Mouse (Mus musculus): ENCODE measurements at regions not wholly inside any gene's neighbourhood (a gene's known extent, or its start where the extent isn't known, plus 50 kb on each side); places are given as distances from the start of the nearest gene placed in this dataset.
A peak's percentile ranks its signal among the peaks of the same experiment; 100 is the strongest.

- 86% methylated on average over 1 of the region's 1 CpGs for WGBS
- ATAC-seq (ENCODE audit: low read depth) (no peak), DNase-seq (ENCODE audit: low spot score) (no peak)
- Histone ChIP-seq H3K27me3 (replicated peaks; ENCODE audit: control insufficient read depth, insufficient read depth, low read length) (no peaks in the 10 kb centered on the region), H3K4me1 (ENCODE audit: control insufficient read depth, insufficient read depth, low read length) (no peaks in the 10 kb centered on the region), H3K27ac (replicated peaks; ENCODE audit: low read depth, low read length) (no peak overlapping the region), H3K36me3 (ENCODE audit: control insufficient read depth, insufficient read depth, low read length) (no peaks in the 10 kb centered on the region), H3K9me3 (ENCODE audit: control insufficient read depth, low read length) (no peaks in the 10 kb centered on the region), H3K9ac (ENCODE audit: low read depth, low read length) (no peak overlapping the region), H3K4me3 (ENCODE audit: low read depth, low read length) (no peak overlapping the region), H3K4me2 (ENCODE audit: low read depth, low read length) (no peak overlapping the region)
Measured at GRCm38 (mm10) chr8:101366722-101367121, 1418.7 kb downstream of the Cdh11 start.

DNA sequence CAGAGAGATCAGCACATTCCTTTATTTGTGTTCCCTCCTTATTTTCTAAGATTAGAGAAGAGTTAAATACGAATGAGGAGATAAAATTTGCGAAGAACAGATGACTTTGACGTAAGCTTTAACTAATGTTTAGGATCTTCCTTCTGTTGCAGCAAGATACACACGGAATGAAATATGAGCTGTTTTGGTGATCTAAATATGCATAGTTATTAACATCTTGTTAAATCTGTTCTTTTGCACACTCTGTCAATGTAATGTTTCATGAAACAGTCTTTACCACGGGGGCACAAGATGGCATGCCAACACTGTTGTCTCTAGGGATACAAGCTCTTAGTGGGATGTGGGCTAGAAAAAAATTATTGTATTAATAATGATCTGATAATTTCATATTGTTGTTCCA is 1434.6 kb downstream of the Cdh11 start:
- Histone ChIP-seq H3K4me3 (ENCODE audit: low read depth, low read length) (no peak overlapping the region), H3K27me3 (replicated peaks; ENCODE audit: control insufficient read depth, insufficient read depth, low read length) (no peaks in the 10 kb centered on the region), H3K4me1 (ENCODE audit: control insufficient read depth, insufficient read depth, low read length) (no peaks in the 10 kb centered on the region), H3K36me3 (ENCODE audit: control insufficient read depth, insufficient read depth, low read length) (no peaks in the 10 kb centered on the region), H3K4me2 (ENCODE audit: low read depth, low read length) (no peak overlapping the region), H3K27ac (replicated peaks; ENCODE audit: low read depth, low read length) (no peak overlapping the region), H3K9me3 (ENCODE audit: control insufficient read depth, low read length) (no peaks in the 10 kb centered on the region), H3K9ac (ENCODE audit: low read depth, low read length) (no peak overlapping the region)
- 79% methylated on average over 5 of the region's 5 CpGs for WGBS
- DNase-seq (ENCODE audit: low spot score) (no peak), ATAC-seq (ENCODE audit: low read depth) (no peak)

- Histone ChIP-seq H3K9ac (ENCODE audit: low read depth, low read length) (no peak overlapping the region), H3K27me3 (replicated peaks; ENCODE audit: control insufficient read depth, insufficient read depth, low read length) (no peaks in the 10 kb centered on the region), H3K9me3 (ENCODE audit: control insufficient read depth, low read length) (no peaks in the 10 kb centered on the region), H3K4me2 (ENCODE audit: low read depth, low read length) (no peak overlapping the region), H3K27ac (replicated peaks; ENCODE audit: low read depth, low read length) (no peak overlapping the region), H3K4me3 (ENCODE audit: low read depth, low read length) (no peak overlapping the region), H3K4me1 (ENCODE audit: control insufficient read depth, insufficient read depth, low read length) (no peaks in the 10 kb centered on the region), H3K36me3 (ENCODE audit: control insufficient read depth, insufficient read depth, low read length) (no peaks in the 10 kb centered on the region)
- 77% methylated on average over 1 of the region's 1 CpGs for whole genome bisulfite sequencing
- ATAC-seq (ENCODE audit: low read depth) = no peak
- no peak for DNase-seq (ENCODE audit: low spot score)
Measured at GRCm38 (mm10) chr8:101349736-101350135, 1435.7 kb downstream of the Cdh11 start.

DNA sequence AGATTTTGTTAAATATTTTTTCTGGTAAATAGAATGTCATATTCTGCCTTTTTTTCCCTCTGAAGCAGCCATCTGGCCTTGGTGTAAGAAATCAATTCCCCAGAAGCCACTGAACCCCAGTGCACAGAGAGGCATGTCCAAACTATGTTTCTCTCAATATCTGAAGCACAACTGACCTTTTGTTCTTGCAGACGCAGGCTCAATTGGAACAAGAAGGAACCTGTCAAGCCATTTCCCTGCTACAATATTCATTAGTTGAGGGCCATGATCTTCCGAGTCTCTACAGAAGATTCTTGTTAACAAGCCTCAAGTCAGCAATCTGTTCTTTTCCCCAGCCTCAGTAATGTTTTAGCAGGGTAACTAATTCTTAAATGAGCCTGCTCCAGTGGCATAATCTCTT is 1456.2 kb downstream of the Cdh11 start:
- peak; percentile 36 for DNase-seq (ENCODE audit: low spot score)
- Histone ChIP-seq H3K27me3 (replicated peaks; ENCODE audit: control insufficient read depth, insufficient read depth, low read length) (no peaks in the 10 kb centered on the region), H3K4me2 (ENCODE audit: low read depth, low read length) (no peak overlapping the region), H3K4me1 (ENCODE audit: control insufficient read depth, insufficient read depth, low read length) (no peaks in the 10 kb centered on the region), H3K27ac (replicated peaks; ENCODE audit: low read depth, low read length) (no peak overlapping the region), H3K9ac (ENCODE audit: low read depth, low read length) (no peak overlapping the region), H3K36me3 (ENCODE audit: control insufficient read depth, insufficient read depth, low read length) (no peaks in the 10 kb centered on the region), H3K9me3 (ENCODE audit: control insufficient read depth, low read length) (no peaks in the 10 kb centered on the region), H3K4me3 (ENCODE audit: low read depth, low read length) (no peak overlapping the region)
- no peak for ATAC-seq (ENCODE audit: low read depth)
- 30% methylated on average over 2 of the region's 2 CpGs for WGBS

- Histone ChIP-seq H3K27ac (replicated peaks; ENCODE audit: low read depth, low read length) (no peak overlapping the region), H3K27me3 (replicated peaks; ENCODE audit: control insufficient read depth, insufficient read depth, low read length) (no peaks in the 10 kb centered on the region), H3K4me2 (ENCODE audit: low read depth, low read length) (no peak overlapping the region), H3K4me3 (ENCODE audit: low read depth, low read length) (no peak overlapping the region), H3K9me3 (ENCODE audit: control insufficient read depth, low read length) (no peaks in the 10 kb centered on the region), H3K9ac (ENCODE audit: low read depth, low read length) (no peak overlapping the region), H3K4me1 (ENCODE audit: control insufficient read depth, insufficient read depth, low read length) (no peaks in the 10 kb centered on the region), H3K36me3 (ENCODE audit: control insufficient read depth, insufficient read depth, low read length) (no peaks in the 10 kb centered on the region)
- DNase-seq (ENCODE audit: low spot score) (no peak), ATAC-seq (ENCODE audit: low read depth) (no peak)
- WGBS = 57% methylated on average over 4 of the region's 4 CpGs
Measured at GRCm38 (mm10) chr8:101328780-101329179, 1456.7 kb downstream of the Cdh11 start.

DNA sequence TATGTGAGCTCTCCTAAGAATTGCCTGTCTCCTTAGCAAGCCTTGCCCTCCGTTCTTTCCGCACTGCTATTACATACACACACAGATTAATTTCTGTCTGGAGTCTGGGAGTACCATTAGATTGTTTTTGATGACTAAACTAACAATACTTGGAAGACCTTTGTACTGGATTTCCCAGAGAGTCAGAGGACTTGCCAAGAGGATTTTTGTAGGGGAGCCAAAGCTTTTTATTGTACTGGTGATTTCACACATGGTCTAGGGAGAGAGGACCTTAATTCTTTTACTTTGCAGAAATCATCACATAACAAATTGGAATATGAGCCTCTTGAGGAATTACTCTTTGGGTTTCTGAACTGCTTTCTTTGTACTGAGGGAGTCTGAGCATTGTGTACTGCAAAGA is 1486.9 kb downstream of the Cdh11 start:
- 68% methylated on average over 2 of the region's 2 CpGs for WGBS

GRCm38 (mm10) chr8:101290031-101290430 is 1495.4 kb downstream of the Cdh11 start:
- Histone ChIP-seq H3K9ac (ENCODE audit: low read depth, low read length) (no peak overlapping the region), H3K27ac (replicated peaks; ENCODE audit: low read depth, low read length) (no peak overlapping the region), H3K9me3 (ENCODE audit: control insufficient read depth, low read length) (no peaks in the 10 kb centered on the region), H3K4me2 (ENCODE audit: low read depth, low read length) (no peak overlapping the region), H3K36me3 (ENCODE audit: control insufficient read depth, insufficient read depth, low read length) (no peaks in the 10 kb centered on the region), H3K4me1 (ENCODE audit: control insufficient read depth, insufficient read depth, low read length) (no peaks in the 10 kb centered on the region), H3K27me3 (replicated peaks; ENCODE audit: control insufficient read depth, insufficient read depth, low read length) (no peaks in the 10 kb centered on the region), H3K4me3 (ENCODE audit: low read depth, low read length) (no peak overlapping the region)
- ATAC-seq (ENCODE audit: low read depth) (no peak), DNase-seq (ENCODE audit: low spot score) (peak; percentile 7)
- WGBS = 69% methylated on average over 2 of the region's 2 CpGs

More for the DNA sequence above, 1486.9 kb downstream of the Cdh11 start:
- Histone ChIP-seq H3K9me3 (ENCODE audit: control insufficient read depth, low read length) (no peaks in the 10 kb centered on the region), H3K36me3 (ENCODE audit: control insufficient read depth, insufficient read depth, low read length) (no peaks in the 10 kb centered on the region), H3K4me1 (ENCODE audit: control insufficient read depth, insufficient read depth, low read length) (no peaks in the 10 kb centered on the region), H3K27ac (replicated peaks; ENCODE audit: low read depth, low read length) (no peak overlapping the region), H3K4me3 (ENCODE audit: low read depth, low read length) (no peak overlapping the region), H3K9ac (ENCODE audit: low read depth, low read length) (no peak overlapping the region), H3K27me3 (replicated peaks; ENCODE audit: control insufficient read depth, insufficient read depth, low read length) (no peaks in the 10 kb centered on the region), H3K4me2 (ENCODE audit: low read depth, low read length) (no peak overlapping the region)
- ATAC-seq (ENCODE audit: low read depth) (peak; percentile 50; the same call in 1 of the 2 replicates), DNase-seq (ENCODE audit: low spot score) (peak; percentile 65)

DNA sequence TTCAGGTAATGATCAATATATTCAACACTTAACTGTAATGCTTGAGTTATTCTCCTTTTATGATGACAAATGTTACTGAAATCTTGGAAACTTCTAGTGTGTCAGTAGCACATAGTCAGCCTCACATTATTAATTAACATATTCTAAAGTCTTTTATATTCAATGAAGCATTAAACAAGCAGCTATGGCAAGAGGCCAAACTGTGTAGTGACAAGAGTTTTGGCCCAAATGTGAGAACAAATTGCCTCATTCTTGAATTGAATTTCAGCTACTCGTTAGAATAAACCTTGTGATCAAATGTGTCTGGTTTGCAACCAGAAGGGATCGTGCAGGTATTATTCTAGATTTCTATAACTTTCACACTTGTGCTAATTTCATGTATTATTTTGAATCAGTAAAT is 1542.8 kb downstream of the Cdh11 start:
- H3K9me3 ChIP-seq (ENCODE audit: control insufficient read depth, low read length) = no peaks in the 10 kb centered on the region
- no peak overlapping the region for H3K4me2 ChIP-seq (ENCODE audit: low read depth, low read length)
- ATAC-seq (ENCODE audit: low read depth) = no peak
- no peaks in the 10 kb centered on the region for H3K36me3 ChIP-seq (ENCODE audit: control insufficient read depth, insufficient read depth, low read length)
- no peak overlapping the region for H3K9ac ChIP-seq (ENCODE audit: low read depth, low read length)
- no peaks in the 10 kb centered on the region for H3K4me1 ChIP-seq (ENCODE audit: control insufficient read depth, insufficient read depth, low read length)
- no peak for DNase-seq (ENCODE audit: low spot score)
- no peak overlapping the region for H3K4me3 ChIP-seq (ENCODE audit: low read depth, low read length)
- no peaks in the 10 kb centered on the region for H3K27me3 ChIP-seq (replicated peaks; ENCODE audit: control insufficient read depth, insufficient read depth, low read length)
- no peak overlapping the region for H3K27ac ChIP-seq (replicated peaks; ENCODE audit: low read depth, low read length)
- 80% methylated on average over 2 of the region's 2 CpGs for WGBS

DNA sequence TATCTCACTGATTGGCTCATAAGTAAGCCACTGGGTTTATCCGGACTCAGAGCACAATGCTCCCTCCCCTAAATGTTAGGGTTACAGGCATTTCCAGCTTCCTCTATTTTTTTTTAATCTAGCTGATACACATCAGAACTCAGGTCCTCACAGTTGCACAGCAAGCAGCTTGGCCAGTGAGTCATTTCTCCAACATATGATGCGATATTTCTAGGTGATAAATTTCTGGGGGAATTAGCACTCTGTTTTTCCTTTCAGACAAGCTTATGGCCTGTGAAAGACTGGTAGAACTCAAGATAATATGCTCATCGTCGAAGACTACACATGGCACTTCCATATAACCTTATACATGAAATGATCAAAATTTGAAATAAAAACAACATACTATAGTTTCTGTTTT is 1543.6 kb downstream of the Cdh11 start:
- Histone ChIP-seq H3K9ac (ENCODE audit: low read depth, low read length) (no peak overlapping the region), H3K27me3 (replicated peaks; ENCODE audit: control insufficient read depth, insufficient read depth, low read length) (no peaks in the 10 kb centered on the region), H3K4me1 (ENCODE audit: control insufficient read depth, insufficient read depth, low read length) (no peaks in the 10 kb centered on the region), H3K9me3 (ENCODE audit: control insufficient read depth, low read length) (no peaks in the 10 kb centered on the region), H3K36me3 (ENCODE audit: control insufficient read depth, insufficient read depth, low read length) (no peaks in the 10 kb centered on the region), H3K27ac (replicated peaks; ENCODE audit: low read depth, low read length) (no peak overlapping the region), H3K4me2 (ENCODE audit: low read depth, low read length) (no peak overlapping the region), H3K4me3 (ENCODE audit: low read depth, low read length) (no peak overlapping the region)
- 92% methylated on average over 4 of the region's 4 CpGs for WGBS
- DNase-seq (ENCODE audit: low spot score) = no peak
- no peak for ATAC-seq (ENCODE audit: low read depth)

Data from embryonic facial prominence, embryonic 14.5 days (tissue).